Mouse (Mus musculus): ENCODE measurements around the gene Tsr3.
A peak's percentile ranks its signal among the peaks of the same experiment; 100 is the strongest.
"Not testable (repeated sequence)": the region's sequence is repeated elsewhere in the genome, so short reads cannot be mapped to it uniquely, and the experiment has no call there.

Gene Tsr3

DNA sequence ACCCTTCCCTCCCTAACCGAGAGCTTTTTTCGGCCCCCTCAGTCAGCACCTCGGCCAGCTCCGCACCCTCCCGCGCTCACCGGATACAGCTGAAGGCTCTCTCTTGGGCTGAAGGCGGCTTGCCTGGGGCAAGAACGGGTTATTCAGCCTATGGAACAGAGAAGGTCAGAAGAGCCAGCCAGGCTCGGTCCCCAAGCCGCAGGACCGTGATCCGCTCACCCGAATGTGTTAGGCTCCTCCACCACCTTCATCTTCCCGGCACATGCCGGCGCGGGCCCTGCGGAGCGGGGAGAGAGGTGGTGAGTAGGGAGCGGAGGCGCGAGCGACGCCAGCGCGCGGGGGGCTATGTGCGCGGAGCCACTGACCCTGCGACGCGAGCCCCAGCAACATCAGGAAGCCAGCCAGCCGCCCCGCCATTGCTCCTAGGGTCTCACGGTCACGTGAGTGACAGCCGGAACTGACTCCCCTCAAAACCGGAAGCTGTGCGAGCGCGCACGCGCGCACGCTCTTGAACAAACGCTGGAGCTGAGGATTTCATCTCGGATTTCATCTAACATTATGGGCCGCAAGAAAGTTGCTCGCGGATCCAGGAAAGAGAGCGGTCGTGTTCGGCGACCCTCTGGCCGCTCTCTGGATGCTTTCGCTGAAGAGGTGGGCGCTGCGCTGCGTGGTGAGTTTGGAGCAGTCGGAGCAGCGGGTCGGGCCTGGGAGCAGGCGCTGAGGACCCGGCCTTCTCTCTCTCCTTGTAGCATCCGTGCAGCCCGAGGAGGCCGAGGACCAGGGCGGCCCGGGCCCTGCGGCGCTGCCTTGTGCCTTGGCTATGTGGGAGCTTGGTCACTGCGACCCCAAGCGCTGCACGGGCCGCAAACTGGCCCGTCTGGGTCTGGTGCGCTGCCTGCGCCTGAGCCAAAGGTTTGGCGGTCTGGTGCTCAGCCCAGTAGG is at the start of gene Tsr3, which contains the start of gene Gnptg:
Tsr3 (plus strand) TSS at position 476 of the 942 bp plus-strand sequence.
Gnptg (minus strand) TSS at position 430 of the 942 bp plus-strand sequence.
- peak; percentile 93 for DNase-seq

DNA sequence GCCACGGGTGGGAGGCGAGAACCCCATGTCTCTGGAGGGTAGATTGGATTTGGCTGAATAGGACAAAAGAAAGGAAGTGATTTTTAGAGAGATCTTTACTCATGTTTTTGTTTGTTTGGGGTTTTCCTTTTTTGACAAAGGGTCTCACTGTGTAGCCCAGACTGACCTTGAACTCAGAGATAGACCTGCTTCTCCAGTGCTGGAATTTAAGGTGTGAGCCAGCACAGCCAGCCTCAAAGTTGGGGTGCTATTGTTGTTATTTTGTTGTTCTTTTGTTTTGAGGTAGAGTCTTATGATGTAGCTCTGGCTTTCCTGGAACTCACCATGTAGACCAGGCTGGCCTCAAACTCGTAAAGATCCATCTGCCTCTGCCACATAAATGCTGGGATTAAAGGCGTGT is 37.6 kb upstream of the Tsr3 start:
- DNase-seq: no peak

DNA sequence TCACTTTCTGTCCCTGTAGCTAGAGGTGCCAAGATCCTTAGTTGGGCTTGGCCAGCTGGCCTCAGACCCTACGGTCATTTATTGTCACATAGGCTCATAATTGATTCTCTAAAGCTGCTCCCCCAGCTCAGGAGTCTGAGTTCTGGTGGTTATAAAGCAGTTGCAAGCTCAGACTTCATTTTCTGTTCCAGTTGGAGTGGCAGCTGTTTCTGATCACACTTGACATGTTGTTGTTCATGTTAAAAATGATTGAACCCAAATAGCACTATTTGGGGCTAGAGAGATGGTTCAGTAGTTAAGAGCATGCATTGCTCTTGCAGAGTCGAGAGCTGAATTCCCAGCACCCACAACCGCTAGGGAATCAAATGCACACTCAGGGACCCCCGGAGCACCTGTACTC is 30.0 kb upstream of the Tsr3 start:
- DNase-seq: peak in 1 of 2 experiments; percentile 14

DNA sequence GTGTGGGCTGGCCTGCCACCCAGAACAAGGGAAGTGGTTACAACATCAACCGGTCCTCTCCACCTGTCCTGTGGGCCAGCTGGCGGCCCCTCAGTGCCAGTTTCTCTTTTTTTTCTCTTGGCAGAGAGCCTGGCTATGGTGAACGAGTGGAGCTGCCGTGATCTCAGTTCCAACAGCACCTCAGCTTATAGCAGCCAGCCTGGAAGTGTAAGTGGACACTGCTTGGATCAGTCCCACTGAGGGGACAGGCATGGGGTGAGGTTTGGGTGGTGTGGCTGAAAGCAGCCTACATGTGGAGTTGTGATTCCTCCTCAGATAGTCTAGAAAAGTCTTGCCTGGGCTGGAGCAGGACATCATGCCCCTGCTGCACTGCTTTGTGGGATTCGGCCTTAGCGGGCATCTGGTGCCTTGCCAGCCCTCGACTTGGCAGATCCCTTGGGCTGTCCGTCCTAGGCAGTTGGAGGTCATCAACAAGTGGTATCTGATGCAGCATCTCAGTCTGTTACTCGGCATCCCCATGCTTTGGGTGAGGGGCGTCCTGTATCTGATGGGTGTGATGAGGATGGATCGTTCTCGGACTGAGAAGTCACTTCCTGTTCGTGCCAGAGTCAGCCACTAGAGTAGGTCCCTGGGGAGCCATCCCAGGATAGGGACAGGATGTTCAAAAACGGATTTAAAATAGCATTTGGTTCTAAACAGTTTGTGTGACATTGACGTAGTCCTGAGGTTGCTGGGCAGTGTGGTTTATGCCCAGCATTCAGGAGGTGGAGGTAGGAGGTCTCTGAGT is 29.1 kb upstream of the Tsr3 start:
- peak; percentile 71 to 84 for DNase-seq

DNA sequence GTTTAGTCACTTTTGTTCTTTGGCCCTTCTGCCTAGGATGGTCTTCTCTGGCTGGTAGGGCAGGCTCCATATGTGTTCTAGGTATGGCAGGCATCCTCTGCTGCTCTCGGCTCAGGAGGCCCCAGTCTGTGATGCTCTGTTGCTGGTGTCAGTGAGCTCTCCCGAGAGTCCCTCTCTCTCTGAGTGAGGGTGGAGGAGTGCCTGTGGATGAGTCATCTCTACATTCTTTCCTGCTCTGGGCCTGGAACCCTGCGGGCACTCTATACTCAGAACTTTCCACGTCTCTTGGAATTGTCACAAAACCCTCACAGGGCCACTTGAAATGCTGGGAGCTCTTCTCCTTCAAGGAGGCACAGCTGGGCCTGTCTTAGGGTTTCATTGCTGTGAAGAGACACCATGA is 28.3 kb upstream of the Tsr3 start:
- no peak for DNase-seq

DNA sequence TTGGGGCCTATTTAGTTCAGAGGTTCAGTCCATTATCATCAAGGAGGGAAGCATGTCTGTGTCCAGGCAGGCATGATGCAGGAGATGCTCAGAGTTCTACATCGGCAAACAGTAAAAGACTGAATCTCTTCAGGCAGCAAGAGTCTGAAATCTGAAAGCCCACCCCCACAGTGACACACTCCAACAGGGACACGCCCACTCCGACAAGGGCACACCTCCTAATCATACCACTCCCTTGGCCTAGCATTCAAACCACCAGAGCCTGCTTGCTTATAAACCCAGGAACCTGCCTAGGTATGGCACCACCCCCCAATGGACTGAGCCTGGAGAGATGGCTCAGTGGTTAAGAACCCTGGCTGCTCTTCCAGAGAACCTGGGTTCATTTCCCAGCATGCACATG is 24.5 kb upstream of the Tsr3 start:
- DNase-seq: no peak

DNA sequence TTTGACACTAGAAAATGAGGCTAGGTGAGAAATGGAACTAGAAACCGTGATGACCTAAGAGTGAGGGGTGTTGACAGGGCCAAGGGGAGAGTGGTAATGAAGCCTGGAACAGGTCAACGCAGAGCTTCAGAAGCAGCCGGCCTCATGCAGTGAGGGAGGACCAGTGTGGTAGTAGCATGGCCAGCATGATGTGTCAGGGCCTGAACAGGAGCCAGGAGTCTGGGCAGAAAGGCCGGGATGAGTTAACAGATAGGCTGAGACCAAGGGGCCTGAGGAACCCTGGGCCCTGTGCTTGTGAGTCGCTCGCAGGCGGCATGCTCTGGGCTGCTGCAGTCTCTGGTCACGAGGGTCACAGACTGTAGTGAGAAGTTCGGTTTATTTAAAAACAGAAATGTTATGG is 21.0 kb upstream of the Tsr3 start:
- no peak for DNase-seq

DNA sequence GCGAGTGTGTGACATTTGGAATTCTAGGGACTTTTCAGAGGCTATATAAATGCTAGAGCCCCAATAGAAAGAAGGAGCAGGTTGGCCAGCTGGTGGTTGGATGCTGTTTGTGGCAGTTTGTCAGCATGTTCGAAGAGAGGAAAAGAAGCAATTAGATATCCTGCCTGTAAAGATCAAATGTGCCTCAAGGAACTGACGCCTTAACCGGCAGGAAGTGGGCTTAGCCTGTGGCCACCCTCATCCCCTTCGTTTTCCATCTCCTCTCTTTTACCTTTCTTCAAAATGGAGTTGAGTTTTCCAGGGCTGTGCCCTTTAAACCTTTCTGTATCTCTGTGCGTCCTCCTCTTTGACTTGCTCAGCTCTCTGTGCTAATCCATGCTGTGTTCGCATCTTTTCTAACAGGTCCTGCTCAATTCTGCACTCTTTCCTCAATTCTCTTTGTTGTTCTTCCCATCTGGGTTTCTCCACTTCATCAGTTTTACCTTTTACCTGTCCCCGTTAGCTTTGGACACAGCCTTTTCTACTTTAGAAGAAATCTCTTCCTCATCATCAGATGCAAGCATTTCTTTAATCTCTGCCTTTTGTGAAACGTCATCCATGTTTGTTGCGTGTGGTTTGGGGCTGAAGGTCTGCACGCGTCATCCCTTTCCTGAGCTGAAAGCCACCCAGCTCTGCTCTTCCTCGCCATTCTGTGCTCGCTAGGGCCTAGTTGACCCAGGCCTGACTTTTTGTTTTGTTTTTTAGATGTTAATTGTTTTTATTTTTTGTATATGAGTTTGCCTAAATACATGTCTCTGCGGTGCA is 20.3 kb upstream of the Tsr3 start:
- DNase-seq: no peak

DNA sequence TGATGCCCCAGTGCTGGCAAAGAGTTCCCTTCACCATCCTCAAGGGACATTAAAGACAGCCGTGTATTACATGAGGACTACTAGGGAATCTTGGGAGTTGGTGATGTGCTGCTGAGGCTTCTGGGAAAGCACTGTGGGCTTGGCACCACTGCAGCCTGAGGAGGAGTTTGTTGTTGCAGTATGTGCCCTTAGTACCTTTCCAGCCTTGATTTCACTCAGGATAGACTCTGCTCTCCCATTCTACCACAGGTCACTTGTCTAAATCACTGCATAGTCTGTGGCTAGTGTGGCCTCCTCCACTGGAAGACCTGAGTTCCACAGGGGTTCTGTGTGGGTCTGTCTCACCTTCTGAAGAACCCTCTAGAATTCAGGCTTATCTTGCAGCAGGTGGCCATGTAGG is 19.2 kb upstream of the Tsr3 start:
- DNase-seq: no peak

DNA sequence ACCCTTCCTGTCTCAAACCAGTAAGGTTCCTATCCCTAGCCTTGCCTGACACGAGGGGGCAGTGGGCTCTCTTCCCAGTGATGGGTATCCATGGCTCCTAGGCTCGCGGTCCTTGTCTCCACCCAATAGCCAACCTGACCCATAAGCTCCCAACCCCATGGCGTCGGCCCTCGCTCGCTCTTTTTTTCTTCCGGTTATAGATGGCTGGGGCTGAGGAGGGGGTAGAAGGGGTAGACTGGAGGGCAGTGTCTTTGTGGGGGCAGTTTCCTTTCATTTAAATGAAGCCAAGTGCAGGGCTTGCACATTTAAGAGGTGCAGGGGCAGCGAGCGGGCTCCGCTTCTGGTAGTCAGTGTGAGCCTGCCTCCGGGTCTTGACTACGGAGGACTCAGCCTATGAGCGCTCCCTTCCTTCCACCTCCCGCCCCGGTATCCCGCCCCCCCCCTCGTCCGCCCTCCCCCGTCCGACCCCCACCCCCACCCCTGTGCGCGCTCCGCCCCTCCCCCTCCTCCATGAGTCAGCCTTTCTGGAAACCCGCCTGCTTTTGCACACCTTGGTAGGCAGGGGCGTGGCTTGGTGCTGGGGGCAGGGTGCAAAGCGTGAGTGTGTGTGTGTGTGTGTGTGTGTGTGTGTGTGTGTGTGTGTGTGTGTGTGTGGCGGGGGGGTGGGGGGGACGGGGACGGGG is 18.0 kb upstream of the Tsr3 start:
- peak; percentile 85 to 90 for DNase-seq

DNA sequence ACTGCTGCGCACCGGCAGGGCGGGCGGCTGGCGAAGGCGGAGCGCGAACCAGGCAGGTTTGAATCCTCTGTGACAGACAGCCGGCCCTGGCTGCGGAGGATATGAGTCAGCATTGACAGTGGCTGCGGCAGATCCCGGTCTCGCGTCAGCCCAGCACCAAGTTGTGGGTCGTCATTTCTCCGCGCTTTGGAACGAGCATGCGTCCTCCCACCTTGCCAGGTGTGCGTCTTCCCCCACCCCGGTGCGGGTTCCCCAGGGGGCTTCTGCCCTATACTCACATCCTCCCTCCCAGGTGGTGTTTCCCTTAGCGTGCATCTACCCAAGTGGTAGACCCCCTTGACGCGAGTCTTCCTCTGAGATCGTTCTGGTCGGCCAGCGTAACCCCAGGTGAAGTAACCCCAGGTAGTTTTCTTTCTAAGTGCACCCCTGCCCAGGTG is 17.4 kb upstream of the Tsr3 start:
- peak in 1 of 2 experiments; percentile 58 for DNase-seq

DNA sequence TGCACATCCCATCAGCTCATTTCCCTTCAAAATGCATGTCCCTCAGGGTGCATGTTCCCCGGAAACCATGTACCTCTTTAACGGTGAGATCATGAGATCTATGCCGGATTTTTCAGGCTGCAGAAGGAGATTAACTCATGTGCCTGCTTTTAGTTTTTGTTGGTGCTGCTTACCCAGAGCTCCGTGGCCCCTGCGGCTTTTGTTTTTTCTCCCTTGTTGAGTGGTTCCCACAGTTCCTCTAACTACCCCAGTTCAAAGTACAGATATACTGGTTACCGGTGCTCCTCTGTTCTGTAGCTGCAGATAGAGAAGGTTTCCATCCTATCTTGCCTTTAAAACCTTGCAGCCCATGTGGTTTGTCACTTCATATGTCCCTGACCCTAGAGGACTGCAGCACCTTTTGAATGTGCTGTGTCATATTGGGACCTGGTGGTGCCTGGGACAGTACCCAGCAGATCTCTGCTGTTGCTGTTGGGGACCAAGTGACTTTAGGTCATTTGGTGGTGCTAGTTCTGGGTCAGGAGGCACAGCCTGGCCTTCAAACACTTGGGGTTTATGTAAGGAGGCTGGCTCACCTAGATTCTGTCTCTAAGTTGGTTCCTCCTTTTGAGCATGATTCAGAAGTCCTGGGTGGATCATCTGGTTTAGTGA is 16.9 kb upstream of the Tsr3 start:
- no peak for DNase-seq

DNA sequence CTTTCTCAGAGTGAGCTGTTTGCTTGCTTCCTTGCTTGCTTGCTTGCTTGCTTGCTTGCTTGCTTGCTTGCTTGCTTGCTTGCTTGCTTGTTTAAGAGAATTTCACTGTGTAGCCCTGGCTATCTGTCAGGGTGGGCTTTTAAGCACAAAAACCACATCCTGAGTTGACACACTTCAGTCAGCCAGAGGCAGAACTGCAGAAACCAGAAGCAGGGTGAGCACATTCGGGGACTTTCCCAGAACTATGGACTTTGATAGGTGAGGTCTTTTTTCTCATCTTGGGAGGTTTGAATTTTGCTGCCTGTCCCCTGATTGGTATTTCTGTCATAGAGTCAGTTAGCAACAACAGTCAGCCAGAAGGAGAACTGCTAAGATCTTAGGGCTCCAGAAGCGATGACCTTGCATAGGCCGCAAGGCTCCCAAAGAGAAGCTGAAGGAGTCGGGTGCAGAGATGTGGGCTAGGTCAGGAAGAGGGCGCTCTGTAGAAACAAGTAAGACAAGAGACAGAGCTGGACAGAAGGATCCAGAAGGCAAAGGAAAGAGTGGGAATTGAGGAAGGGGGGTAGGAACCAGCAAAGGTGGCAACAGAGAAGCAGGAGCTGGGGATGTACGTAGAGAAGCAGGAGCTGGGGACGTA is 15.3 kb upstream of the Tsr3 start:
- no peak for DNase-seq

DNA sequence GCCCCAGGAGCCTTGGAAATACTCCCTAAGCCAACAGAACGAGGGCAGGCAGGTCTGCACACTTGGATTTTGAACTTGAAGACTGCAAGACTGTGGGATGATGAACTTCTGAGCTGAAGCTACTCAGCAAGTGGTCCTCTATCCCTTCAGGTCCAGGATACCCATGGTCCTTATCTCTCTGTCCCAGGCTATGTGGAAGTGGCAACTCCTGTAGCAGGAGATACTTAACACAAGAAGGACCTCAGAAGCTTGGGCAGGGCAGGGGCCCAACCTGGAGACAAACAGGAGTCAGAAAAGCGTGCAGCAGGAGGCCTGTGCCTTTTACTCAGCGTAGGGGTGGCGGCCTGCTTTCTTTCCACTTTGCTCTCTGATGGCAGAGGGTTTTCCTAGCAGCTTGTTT is 14.3 kb upstream of the Tsr3 start:
- no peak for DNase-seq

DNA sequence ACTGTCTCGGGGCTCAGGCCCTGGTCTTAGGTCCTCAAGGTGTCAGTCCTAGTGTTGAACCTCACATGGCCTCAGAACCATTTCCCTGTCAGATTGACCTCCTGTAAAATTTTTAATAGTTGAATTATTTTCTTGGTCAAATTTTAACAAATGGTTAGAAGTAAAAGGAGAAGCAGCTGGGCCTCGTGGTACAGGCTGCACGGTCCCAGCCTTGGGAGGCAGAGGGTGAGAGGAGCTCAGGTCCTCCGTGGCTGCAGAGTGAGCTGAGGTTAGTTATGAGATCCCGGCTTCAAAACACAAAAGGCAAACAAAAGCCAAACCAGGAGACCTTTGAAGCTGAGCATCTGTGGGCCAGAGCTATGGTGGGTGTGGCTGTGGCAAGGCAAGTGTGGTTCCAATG is 12.0 kb upstream of the Tsr3 start:
- no peak for DNase-seq

DNA sequence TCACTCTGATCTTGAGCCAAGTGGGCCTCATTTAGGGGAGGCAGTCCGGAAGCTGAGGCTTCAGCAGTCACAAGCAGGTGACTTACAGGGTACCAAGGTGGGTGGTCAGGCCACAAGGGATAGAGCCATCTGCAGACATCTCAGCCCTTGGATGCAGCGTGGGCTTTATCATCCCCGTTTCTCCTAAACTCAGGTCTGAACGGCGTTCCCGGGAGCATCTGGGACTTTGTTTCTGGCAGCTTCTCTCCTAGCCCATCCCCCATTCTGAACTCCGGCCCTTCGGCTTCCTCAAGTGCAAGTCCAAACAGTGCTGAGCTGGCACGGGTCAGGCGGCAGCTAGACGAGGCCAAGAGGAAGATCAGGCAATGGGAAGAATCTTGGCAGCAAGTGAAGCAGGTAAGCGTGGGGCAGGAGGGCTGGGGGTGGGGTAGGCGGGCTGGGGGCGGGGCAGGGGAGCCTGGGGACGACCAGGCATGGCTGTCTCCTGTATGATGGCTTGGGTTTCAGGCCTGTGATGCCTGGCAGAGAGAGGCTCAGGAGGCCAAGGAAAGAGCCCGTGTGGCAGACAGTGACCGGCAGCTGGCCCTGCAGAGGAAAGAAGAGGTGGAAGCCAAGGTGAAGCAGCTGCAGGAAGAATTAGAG is 9.8 kb upstream of the Tsr3 start:
- peak in 1 of 2 experiments; percentile 43 for DNase-seq

DNA sequence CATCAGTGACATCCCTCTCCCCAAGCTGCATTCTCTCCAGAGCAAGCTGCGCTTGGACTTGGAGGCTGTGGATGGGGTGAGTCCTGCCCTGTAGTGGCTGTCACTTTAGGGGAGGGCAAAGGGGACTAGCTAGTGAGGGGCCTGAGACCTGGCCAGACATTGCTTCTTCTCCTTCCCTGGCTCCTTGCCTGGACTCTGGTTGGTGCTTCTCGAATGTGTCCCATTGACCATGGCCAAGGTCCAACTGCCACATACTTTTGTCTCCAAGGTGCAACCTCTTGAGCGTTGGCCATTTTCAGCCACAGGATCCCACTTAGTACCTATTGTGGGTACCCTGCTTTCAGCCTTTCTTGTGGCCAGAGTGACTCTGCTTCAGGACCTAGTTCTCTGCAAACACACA is 9.3 kb upstream of the Tsr3 start:
- peak; percentile 59 to 68 for DNase-seq

DNA sequence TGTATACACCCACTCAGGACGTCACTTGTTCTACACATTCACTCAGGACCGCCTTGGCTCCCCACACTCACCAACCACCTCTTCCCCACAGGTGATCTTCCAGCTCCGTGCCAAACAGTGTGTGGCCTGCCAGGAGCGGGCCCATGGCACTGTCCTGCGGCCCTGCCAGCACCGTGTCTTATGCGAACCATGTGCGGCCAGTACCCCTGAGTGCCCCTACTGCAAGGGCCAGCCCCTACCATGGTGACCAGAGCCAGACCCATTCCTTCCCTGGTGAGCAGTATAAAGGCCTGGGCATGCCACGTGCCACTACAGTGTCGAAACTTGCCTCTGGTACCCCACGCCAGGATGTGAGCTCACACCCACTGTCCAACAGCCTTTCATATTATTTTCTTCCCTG is 8.3 kb upstream of the Tsr3 start:
- DNase-seq: not testable (repeated sequence)

DNA sequence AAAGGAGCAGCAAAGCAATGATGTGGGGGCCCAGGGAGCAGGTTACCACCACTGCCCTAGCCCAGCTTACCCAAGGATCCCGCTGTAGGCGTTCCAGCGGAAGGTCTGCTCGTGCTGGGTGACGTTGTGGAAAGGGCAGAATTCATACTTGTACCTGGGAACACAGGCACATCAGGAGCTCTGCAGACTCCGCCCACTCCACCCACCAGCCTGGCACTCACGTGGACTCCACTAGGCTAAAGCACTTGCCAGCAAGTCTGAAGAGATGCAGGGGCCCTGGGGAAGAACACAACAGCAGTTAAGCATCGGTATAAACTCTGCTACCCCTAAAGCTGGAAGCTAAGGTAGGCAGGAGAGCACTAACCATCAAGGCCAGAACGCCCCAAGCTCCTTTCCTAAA is 4.3 kb upstream of the Tsr3 start:
- no peak for DNase-seq

DNA sequence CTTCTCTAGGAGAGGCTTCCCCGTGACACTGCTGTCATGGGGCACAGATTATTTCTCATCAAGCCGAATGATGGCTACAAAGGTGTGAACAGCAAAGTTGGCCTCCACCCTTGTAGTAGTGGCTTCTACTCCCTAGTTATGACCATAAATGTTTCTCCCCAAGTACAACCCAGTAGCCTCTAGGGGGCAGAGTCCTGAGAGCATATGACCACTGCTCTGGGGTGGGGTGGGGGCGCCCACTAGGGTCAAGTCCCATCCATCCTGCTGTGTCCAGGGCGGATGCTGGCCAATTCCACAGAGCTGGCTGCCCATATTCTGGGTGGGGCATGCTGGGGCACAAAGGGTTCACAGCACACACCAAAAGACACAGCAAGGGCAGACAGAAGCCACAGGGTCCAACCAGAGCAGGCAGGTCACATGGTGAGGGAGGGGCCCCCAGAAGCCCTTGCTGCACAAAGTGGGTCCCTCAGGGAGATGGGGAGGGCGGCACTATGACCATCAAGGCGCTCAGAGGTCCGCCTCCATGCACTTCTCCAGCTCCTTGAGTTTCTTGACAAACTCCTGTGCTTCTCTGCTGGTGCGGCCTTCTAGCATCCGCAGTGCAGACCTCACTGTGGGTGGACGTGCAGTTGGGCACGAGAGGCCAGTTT is 3.3 kb downstream of the Tsr3 start:
- DNase-seq: no peak
